Mouse (Mus musculus) olfactory bulb, adult 2 months (tissue): ENCODE results near the gene Ect2l.

ENCODE experiments used
- CTCF ChIP-seq: fragments of 200-500 bp; IDR thresholded peaks from 2 replicates; pipeline ENCODE4 v1.5.1; 2012; ENCODE audit warnings: low read depth, mild to moderate bottlenecking, low read length, moderate library complexity; ENCODE audit not compliant: insufficient read depth
- POLR2A ChIP-seq: fragments of 200-500 bp; IDR thresholded peaks from 2 replicates; pipeline ENCODE4 v1.6.1; 2012; ENCODE audit warnings: mild to moderate bottlenecking, low read depth, low read length, moderate library complexity; ENCODE audit not compliant: insufficient read depth

DNA sequence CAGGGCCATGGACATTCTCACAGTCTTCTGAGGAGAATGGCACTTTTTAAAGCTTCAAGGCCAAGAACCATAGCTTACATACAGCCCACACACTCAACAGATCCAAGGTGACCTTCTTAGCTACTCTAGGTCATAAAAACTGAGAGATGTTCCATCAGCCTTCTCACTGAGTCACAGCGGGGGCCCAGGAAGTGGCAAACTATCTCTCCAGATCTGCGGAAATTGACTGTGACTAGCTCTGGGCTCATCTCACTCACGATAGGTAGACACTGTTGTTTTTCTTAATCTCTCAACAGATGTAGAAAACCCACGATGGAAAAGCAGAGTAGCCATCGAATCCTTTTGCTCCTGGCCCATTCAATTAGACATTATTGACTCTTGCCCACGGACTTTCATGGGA is 68.5 kb downstream of the Ect2l start:
- TF ChIP-seq CTCF (no peak), POLR2A (no peak)
